Mouse (Mus musculus): Measurements from ENCODE around the gene Plcb1.

GRCm38 (mm10) chr2:135051540-135052288 lies 265.8 kb downstream of the Plcb1 start:
- TF ChIP-seq GATA1 (IDR thresholded peaks at IDR 0.05; ENCODE audit: borderline replicate concordance, low read length) (no peak), FLI1 (IDR thresholded peaks at IDR 0.05; ENCODE audit: low read length) (no peak)

Data from megakaryocyte, embryonic 14.5 days (primary cell).